Mouse (Mus musculus): Measurements from ENCODE around the gene Slc12a4. TPM values are rescaled to one million over a fixed set of nuclear protein-coding genes. Genes with fewer than 3 reads are reported as not detected.

Gene Slc12a4
- polyA plus RNA-seq, 1 experiment from 2014 or later = 10.1 TPM

- peak; percentile 74 for ATAC-seq (replicated peaks)
- H3K4me1 ChIP-seq = peaks cover 20% of the 10 kb centered on the region
- peak overlapping the region; percentile 62 for H3K4me2 ChIP-seq (replicated peaks)
- no peaks in the 10 kb centered on the region for H3K9me3 ChIP-seq
- H3K9ac ChIP-seq (replicated peaks) = peak overlapping the region; percentile 43
- peak overlapping the region; percentile 57 for H3K4me3 ChIP-seq
- 3% methylated on average over 40 of the region's 40 CpGs for WGBS
- no peaks in the 10 kb centered on the region for H3K36me3 ChIP-seq
- peaks cover 25% of the 10 kb centered on the region for H3K27me3 ChIP-seq
- 0 out of 2 replicates have a peak overlapping the region, but pooled peaks have one; percentile 5 for H3K27ac ChIP-seq (replicated peaks)
These were observed 512 bp downstream of the Slc12a4 start for GRCm38 (mm10) chr8:105965266-105965904.

GRCm38 (mm10) chr8:105964506-105965265 lies 1.2 kb downstream of the Slc12a4 start:
- Histone ChIP-seq H3K9me3 (no peaks in the 10 kb centered on the region), H3K36me3 (no peaks in the 10 kb centered on the region), H3K27ac (replicated peaks) (no peak overlapping the region), H3K4me1 (peaks cover 20% of the 10 kb centered on the region), H3K27me3 (peaks cover 25% of the 10 kb centered on the region), H3K4me2 (replicated peaks) (peak overlapping the region; percentile 62), H3K9ac (replicated peaks) (no peak overlapping the region), H3K4me3 (peak overlapping the region; percentile 57)
- ATAC-seq (replicated peaks) = no peak
- 71% methylated on average over 12 of the region's 12 CpGs for WGBS

- H3K27me3 ChIP-seq = peaks cover 12% of the 10 kb centered on the region
- H3K4me2 ChIP-seq (replicated peaks) = no peak overlapping the region
- peaks cover 14% of the 10 kb centered on the region for H3K4me1 ChIP-seq
- H3K36me3 ChIP-seq = no peaks in the 10 kb centered on the region
- H3K27ac ChIP-seq (replicated peaks) = no peak overlapping the region
- H3K9ac ChIP-seq (replicated peaks) = no peak overlapping the region
- no peak overlapping the region for H3K4me3 ChIP-seq
- no peaks in the 10 kb centered on the region for H3K9me3 ChIP-seq
- ATAC-seq (replicated peaks) = no peak
- WGBS = 88% methylated on average over 10 of the region's 10 CpGs
These were observed 4.4 kb downstream of the Slc12a4 start for GRCm38 (mm10) chr8:105961536-105961935.

GRCm38 (mm10) chr8:105961101-105961500 lies 4.8 kb downstream of the Slc12a4 start:
- Histone ChIP-seq H3K4me1 (peaks cover 9% of the 10 kb centered on the region), H3K4me3 (no peak overlapping the region), H3K27me3 (peaks cover 9% of the 10 kb centered on the region), H3K27ac (replicated peaks) (no peak overlapping the region), H3K9me3 (no peaks in the 10 kb centered on the region), H3K36me3 (no peaks in the 10 kb centered on the region), H3K9ac (replicated peaks) (no peak overlapping the region), H3K4me2 (replicated peaks) (no peak overlapping the region)
- WGBS = 79% methylated on average over 14 of the region's 14 CpGs
- ATAC-seq (replicated peaks) = no peak

GRCm38 (mm10) chr8:105959350-105959749 lies 6.5 kb downstream of the Slc12a4 start:
- Histone ChIP-seq H3K9ac (replicated peaks) (no peak overlapping the region), H3K27me3 (0 out of 2 replicates have a peak, but pooled peaks cover under 1% of the 10 kb centered on the region), H3K36me3 (no peaks in the 10 kb centered on the region), H3K27ac (replicated peaks) (no peak overlapping the region), H3K9me3 (no peaks in the 10 kb centered on the region), H3K4me3 (no peak overlapping the region), H3K4me2 (replicated peaks) (no peak overlapping the region), H3K4me1 (no peaks in the 10 kb centered on the region)
- ATAC-seq (replicated peaks) = no peak
- WGBS = 70% methylated on average over 7 of the region's 7 CpGs

- WGBS = 67% methylated on average over 3 of the region's 4 CpGs
- ATAC-seq (replicated peaks) = no peak
These were observed 8.1 kb downstream of the Slc12a4 start for GRCm38 (mm10) chr8:105957813-105958212.

GRCm38 (mm10) chr8:105956556-105956955 lies 9.3 kb downstream of the Slc12a4 start:
- Histone ChIP-seq H3K4me2 (replicated peaks) (no peak overlapping the region), H3K9ac (replicated peaks) (no peak overlapping the region), H3K27me3 (no peaks in the 10 kb centered on the region), H3K27ac (replicated peaks) (no peak overlapping the region), H3K4me3 (no peak overlapping the region), H3K36me3 (no peaks in the 10 kb centered on the region), H3K4me1 (peaks cover 5% of the 10 kb centered on the region), H3K9me3 (no peaks in the 10 kb centered on the region)
- WGBS = 92% methylated on average over 4 of the region's 4 CpGs
- ATAC-seq (replicated peaks) = no peak

More at GRCm38 (mm10) chr8:105957813-105958212, 8.1 kb downstream of the Slc12a4 start:
- Histone ChIP-seq H3K27ac (replicated peaks) (no peak overlapping the region), H3K36me3 (no peaks in the 10 kb centered on the region), H3K27me3 (no peaks in the 10 kb centered on the region), H3K4me1 (no peaks in the 10 kb centered on the region), H3K9me3 (no peaks in the 10 kb centered on the region), H3K4me3 (no peak overlapping the region), H3K9ac (replicated peaks) (no peak overlapping the region), H3K4me2 (replicated peaks) (no peak overlapping the region)

- Histone ChIP-seq H3K27me3 (no peaks in the 10 kb centered on the region), H3K9me3 (no peaks in the 10 kb centered on the region), H3K9ac (replicated peaks) (0 out of 2 replicates have a peak overlapping the region, but pooled peaks have one; percentile 1), H3K36me3 (no peaks in the 10 kb centered on the region), H3K27ac (replicated peaks) (peak overlapping the region; percentile 70), H3K4me3 (no peak overlapping the region), H3K4me2 (replicated peaks) (no peak overlapping the region), H3K4me1 (peaks cover 21% of the 10 kb centered on the region)
- ATAC-seq (replicated peaks) = peak; percentile 88
- WGBS = 52% methylated on average over 7 of the region's 7 CpGs
These were observed 14.7 kb downstream of the Slc12a4 start for GRCm38 (mm10) chr8:105951057-105951659.

- 48% methylated on average over 10 of the region's 10 CpGs for WGBS
- no peak overlapping the region for H3K4me3 ChIP-seq
- no peak overlapping the region for H3K9ac ChIP-seq (replicated peaks)
- H3K27ac ChIP-seq (replicated peaks) = no peak overlapping the region
- no peak for ATAC-seq (replicated peaks)
- H3K4me1 ChIP-seq = peaks cover 21% of the 10 kb centered on the region
- no peaks in the 10 kb centered on the region for H3K9me3 ChIP-seq
- no peaks in the 10 kb centered on the region for H3K36me3 ChIP-seq
- no peak overlapping the region for H3K4me2 ChIP-seq (replicated peaks)
- no peaks in the 10 kb centered on the region for H3K27me3 ChIP-seq
These were observed 16.5 kb downstream of the Slc12a4 start for GRCm38 (mm10) chr8:105949350-105949749.

- no peak; the same call in 1 of the 2 replicates for ATAC-seq (replicated peaks)
- H3K9me3 ChIP-seq = no peaks in the 10 kb centered on the region
- H3K9ac ChIP-seq (replicated peaks) = no peak within 1 kb of the TSS
- H3K4me3 ChIP-seq = no peak within 1 kb of the TSS
- WGBS = 48% methylated on average over 8 of the region's 8 CpGs
- H3K27me3 ChIP-seq = no peaks in the 10 kb centered on the region
- peaks cover under 1% of the 10 kb centered on the region for H3K4me1 ChIP-seq
- no peak within 1 kb of the TSS for H3K4me2 ChIP-seq (replicated peaks)
- H3K36me3 ChIP-seq = no peaks in the 10 kb centered on the region
- no peak within 1 kb of the TSS for H3K27ac ChIP-seq (replicated peaks)
These were observed 22.6 kb downstream of the Slc12a4 start, which contains the start of gene Lcat for GRCm38 (mm10) chr8:105943321-105943739. Gene Lcat (minus strand): TSS chr8:105943382.

- H3K27ac ChIP-seq (replicated peaks) = no peak overlapping the region
- WGBS = 90% methylated on average over 5 of the region's 5 CpGs
- no peaks in the 10 kb centered on the region for H3K9me3 ChIP-seq
- H3K27me3 ChIP-seq = no peaks in the 10 kb centered on the region
- no peak for ATAC-seq (replicated peaks)
- no peak overlapping the region for H3K9ac ChIP-seq (replicated peaks)
- H3K4me1 ChIP-seq = peaks cover 9% of the 10 kb centered on the region
- H3K4me2 ChIP-seq (replicated peaks) = no peak overlapping the region
- no peak overlapping the region for H3K4me3 ChIP-seq
- H3K36me3 ChIP-seq = no peaks in the 10 kb centered on the region
These were observed 23.4 kb downstream of the Slc12a4 start for GRCm38 (mm10) chr8:105942542-105942941.

GRCm38 (mm10) chr8:105942026-105942425 lies 23.9 kb downstream of the Slc12a4 start:
- Histone ChIP-seq H3K4me1 (peaks cover 9% of the 10 kb centered on the region), H3K4me2 (replicated peaks) (no peak overlapping the region), H3K36me3 (no peaks in the 10 kb centered on the region), H3K27ac (replicated peaks) (no peak overlapping the region), H3K4me3 (no peak overlapping the region), H3K9ac (replicated peaks) (no peak overlapping the region), H3K27me3 (no peaks in the 10 kb centered on the region), H3K9me3 (no peaks in the 10 kb centered on the region)
- 90% methylated on average over 11 of the region's 11 CpGs for WGBS
- ATAC-seq (replicated peaks) = no peak

All from forebrain, embryonic 15.5 days (tissue).